Mouse (Mus musculus): ENCODE results near the gene BC055324.

GRCm38 (mm10) chr1:163974471-163974870, 20.1 kb downstream of the BC055324 start:
- TF ChIP-seq CTCF (IDR thresholded peaks at IDR 0.05; ENCODE audit: borderline replicate concordance, insufficient read depth, low read length) (no peak), POLR2A (IDR thresholded peaks at IDR 0.05; ENCODE audit: low read depth, low read length) (no peak)

Data from embryonic fibroblast, embryonic 13.5 days (primary cell).